Mouse (Mus musculus) heart, adult 8-10 months (tissue): ENCODE data around the gene Alox12. TPM values are rescaled to one million over a fixed set of nuclear protein-coding genes. Genes with fewer than 3 reads are reported as not detected.
A peak's percentile ranks its signal among the peaks of the same experiment; 100 is the strongest.

Source experiments
- DNase-seq: peaks from one replicate; pipeline ENCODE4 v3.0.0; 2022; ENCODE audit warnings: low spot score
- total RNA-seq, 4 experiments: library from RNA; stranded (reverse); gene quantifications; 2 replicates each; pipeline ENCODE4 v1.2.4; 2022

The Alox12 gene
- total RNA-seq: 1 to 10 TPM; 2.6 to 4.0 (median 3.1) TPM

- DNase-seq: peak; percentile 54
Measured at GRCm38 (mm10) chr11:70254931-70255531, at the start of gene Alox12. Gene Alox12, minus strand, starts transcription at chr11:70255353.

GRCm38 (mm10) chr11:70302293-70302692, 47.1 kb upstream of the Alox12 start:
- no peak for DNase-seq

- DNase-seq: no peak
Measured at GRCm38 (mm10) chr11:70297836-70298454, 42.8 kb upstream of the Alox12 start.

GRCm38 (mm10) chr11:70297405-70297804, 42.3 kb upstream of the Alox12 start:
- DNase-seq: peak; percentile 32

- no peak for DNase-seq
Measured at GRCm38 (mm10) chr11:70293881-70294280, 38.7 kb upstream of the Alox12 start.

GRCm38 (mm10) chr11:70291235-70291634, 36.1 kb upstream of the Alox12 start:
- no peak for DNase-seq

- DNase-seq: peak; percentile 38
Measured at GRCm38 (mm10) chr11:70289236-70289635, 34.1 kb upstream of the Alox12 start.

- no peak for DNase-seq
Measured at GRCm38 (mm10) chr11:70288102-70288501, 32.9 kb upstream of the Alox12 start.

- no peak for DNase-seq
Measured at GRCm38 (mm10) chr11:70285686-70286085, 30.5 kb upstream of the Alox12 start.

- DNase-seq: no peak
Measured at GRCm38 (mm10) chr11:70284757-70285156, 29.6 kb upstream of the Alox12 start.

GRCm38 (mm10) chr11:70283666-70284065, 28.5 kb upstream of the Alox12 start:
- DNase-seq: no peak

GRCm38 (mm10) chr11:70280441-70280840, 25.3 kb upstream of the Alox12 start:
- DNase-seq: no peak

- no peak for DNase-seq
Measured at GRCm38 (mm10) chr11:70278961-70279360, 23.8 kb upstream of the Alox12 start.

- no peak for DNase-seq
Measured at GRCm38 (mm10) chr11:70271641-70272040, 16.5 kb upstream of the Alox12 start.

- DNase-seq: peak; percentile 60
Measured at GRCm38 (mm10) chr11:70266405-70266804, 11.3 kb upstream of the Alox12 start.

- no peak for DNase-seq
Measured at GRCm38 (mm10) chr11:70265819-70266218, 10.7 kb upstream of the Alox12 start.

GRCm38 (mm10) chr11:70265252-70265651, 10.1 kb upstream of the Alox12 start:
- DNase-seq: no peak

GRCm38 (mm10) chr11:70259035-70259434, 3.9 kb upstream of the Alox12 start:
- DNase-seq: no peak

GRCm38 (mm10) chr11:70254337-70254736, 816 bp downstream of the Alox12 start:
- DNase-seq: no peak

GRCm38 (mm10) chr11:70251853-70252252, 3.3 kb downstream of the Alox12 start:
- DNase-seq: no peak

- DNase-seq: no peak
Measured at GRCm38 (mm10) chr11:70250150-70250549, 5.0 kb downstream of the Alox12 start.

- peak; percentile 77 for DNase-seq
Measured at GRCm38 (mm10) chr11:70247136-70247845, 7.9 kb downstream of the Alox12 start.

- DNase-seq: no peak
Measured at GRCm38 (mm10) chr11:70242591-70242990, 12.6 kb downstream of the Alox12 start.
